Mouse (Mus musculus): ENCODE data around the gene Gm49358.
A peak's percentile ranks its signal among the peaks of the same experiment; 100 is the strongest.

The Gm49358 gene

GRCm38 (mm10) chr10:86810612-86811011 is 46.8 kb downstream of the Gm49358 start:
- no peak for DNase-seq (ENCODE audit: low spot score in 2 of 2)

GRCm38 (mm10) chr10:86814292-86815131 is 50.7 kb downstream of the Gm49358 start:
- DNase-seq (ENCODE audit: low spot score in 2 of 2), result no peak

- DNase-seq (ENCODE audit: low spot score in 2 of 2), result no peak
These were observed 51.4 kb downstream of the Gm49358 start for GRCm38 (mm10) chr10:86815133-86815532.

- DNase-seq (ENCODE audit: low spot score in 2 of 2), result no peak
These were observed 55.9 kb downstream of the Gm49358 start for GRCm38 (mm10) chr10:86819649-86820165.

GRCm38 (mm10) chr10:86821014-86821413 is 57.2 kb downstream of the Gm49358 start:
- DNase-seq (ENCODE audit: low spot score in 2 of 2), result no peak

GRCm38 (mm10) chr10:86824093-86824492 is 60.3 kb downstream of the Gm49358 start:
- DNase-seq (ENCODE audit: low spot score in 2 of 2), result no peak

GRCm38 (mm10) chr10:86824871-86825270 is 61.1 kb downstream of the Gm49358 start:
- no peak for DNase-seq (ENCODE audit: low spot score in 2 of 2)

GRCm38 (mm10) chr10:86825871-86826522 is 62.2 kb downstream of the Gm49358 start:
- peak in 1 of 2 experiments; percentile 31 for DNase-seq (ENCODE audit: low spot score in 2 of 2)

- no peak for DNase-seq (ENCODE audit: low spot score in 2 of 2)
These were observed 63.2 kb downstream of the Gm49358 start for GRCm38 (mm10) chr10:86826929-86827328.

- DNase-seq (ENCODE audit: low spot score in 2 of 2), result no peak
These were observed 64.7 kb downstream of the Gm49358 start for GRCm38 (mm10) chr10:86828221-86829135.

- DNase-seq (ENCODE audit: low spot score in 2 of 2), result no peak
These were observed 65.7 kb downstream of the Gm49358 start for GRCm38 (mm10) chr10:86829515-86829914.

GRCm38 (mm10) chr10:86836784-86837183 is 73.0 kb downstream of the Gm49358 start:
- DNase-seq (ENCODE audit: low spot score in 2 of 2), result no peak

- no peak for DNase-seq (ENCODE audit: low spot score in 2 of 2)
These were observed 75.1 kb downstream of the Gm49358 start for GRCm38 (mm10) chr10:86838827-86839226.

GRCm38 (mm10) chr10:86842659-86843058 is 78.9 kb downstream of the Gm49358 start:
- DNase-seq (ENCODE audit: low spot score in 2 of 2), result no peak

- no peak for DNase-seq (ENCODE audit: low spot score in 2 of 2)
These were observed 83.2 kb downstream of the Gm49358 start for GRCm38 (mm10) chr10:86846926-86847467.

- DNase-seq (ENCODE audit: low spot score in 2 of 2), result no peak
These were observed 85.3 kb downstream of the Gm49358 start for GRCm38 (mm10) chr10:86849087-86849486.

GRCm38 (mm10) chr10:86849508-86849907 is 85.7 kb downstream of the Gm49358 start:
- DNase-seq (ENCODE audit: low spot score in 2 of 2), result no peak

GRCm38 (mm10) chr10:86852160-86852559 is 88.4 kb downstream of the Gm49358 start:
- DNase-seq (ENCODE audit: low spot score in 2 of 2), result no peak

- no peak for DNase-seq (ENCODE audit: low spot score in 2 of 2)
These were observed 89.7 kb downstream of the Gm49358 start for GRCm38 (mm10) chr10:86853433-86853832.

- DNase-seq (ENCODE audit: low spot score in 2 of 2), result no peak
These were observed 96.6 kb downstream of the Gm49358 start for GRCm38 (mm10) chr10:86860396-86860795.

- DNase-seq (ENCODE audit: low spot score in 2 of 2), result no peak
These were observed 98.7 kb downstream of the Gm49358 start for GRCm38 (mm10) chr10:86862496-86862895.
